Mouse (Mus musculus) embryonic fibroblast, embryonic 13.5 days (primary cell): ENCODE measurements around the gene T2.
"Not testable (repeated sequence)": the region's sequence is repeated elsewhere in the genome, so short reads cannot be mapped to it uniquely, and the experiment has no call there.

Experiments used
- CTCF ChIP-seq: IDR thresholded peaks from 2 replicates; pipeline ENCODE4 v1.5.1; 2011; ENCODE audit warnings: mild to moderate bottlenecking, control low read depth, low read length, moderate library complexity, borderline replicate concordance; ENCODE audit not compliant: insufficient read depth
- POLR2A ChIP-seq: IDR thresholded peaks from 2 replicates; pipeline ENCODE4 v1.6.1; 2011; ENCODE audit warnings: low read depth, mild to moderate bottlenecking, control low read depth, low read length, moderate library complexity

DNA sequence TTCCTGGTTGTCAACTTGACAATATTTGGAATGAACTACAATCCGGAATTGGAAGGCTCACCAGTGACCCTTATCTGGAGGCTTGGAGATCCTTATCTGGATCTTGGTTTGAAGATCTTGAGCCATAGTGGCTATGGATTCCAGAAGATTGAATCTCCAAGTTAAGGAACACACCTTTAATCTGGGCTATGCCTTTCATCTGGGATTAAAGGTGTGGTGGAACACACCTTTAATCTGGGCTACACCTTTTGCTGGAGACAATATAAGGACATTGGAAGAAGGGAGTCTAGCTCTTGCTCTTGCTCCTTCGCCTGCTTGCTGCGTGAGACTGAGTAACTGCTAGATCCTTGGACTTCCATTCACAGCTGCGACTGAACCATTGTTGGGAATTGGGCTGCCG, 18.6 kb upstream of the T2 start, which contains the start of gene Prr18:
- TF ChIP-seq CTCF, POLR2A: not testable (repeated sequence)
